Mouse (Mus musculus) forebrain, embryonic 16.5 days (tissue): ENCODE results near the gene Mrpl14. TPM values are rescaled to one million over a fixed set of nuclear protein-coding genes. Genes with fewer than 3 reads are reported as not detected.

Experiments
- ATAC-seq: fragments of 200-750 bp; cut with Nextera tagmentation; 2 replicates; pipeline ENCODE4 v1.8.0; 2017; ENCODE audit warnings: mild to moderate bottlenecking, moderate library complexity
- H3K27ac ChIP-seq: fragments of 300-500 bp; sonication (generic); 2 replicates; pipeline ENCODE4 v1.5.1; 2014; ENCODE audit warnings: low read length, control low read depth
- H3K27me3 ChIP-seq: fragments of 300-500 bp; sonication (generic); replicated peaks from 2 replicates; pipeline ENCODE4 v1.6.1; 2014; ENCODE audit warnings: low read length; ENCODE audit not compliant: control insufficient read depth, insufficient read depth
- H3K36me3 ChIP-seq: fragments of 300-500 bp; sonication (generic); 2 replicates; pipeline ENCODE4 v1.6.1; 2014; ENCODE audit not compliant: control insufficient read depth, insufficient read depth
- H3K4me1 ChIP-seq: fragments of 300-500 bp; sonication (generic); replicated peaks from 2 replicates; pipeline ENCODE4 v1.6.1; 2014; ENCODE audit warnings: low read length; ENCODE audit not compliant: control insufficient read depth, insufficient read depth
- H3K4me2 ChIP-seq: fragments of 300-500 bp; sonication (generic); 2 replicates; pipeline ENCODE4 v1.6.1; 2014; ENCODE audit warnings: mild to moderate bottlenecking, low read length, control low read depth
- H3K4me3 ChIP-seq: fragments of 300-500 bp; sonication (generic); replicated peaks from 2 replicates; pipeline ENCODE4 v1.5.1; 2014; ENCODE audit warnings: mild to moderate bottlenecking, low read length, control low read depth
- H3K9ac ChIP-seq: fragments of 300-500 bp; sonication (generic); replicated peaks from 2 replicates; pipeline ENCODE4 v1.6.1; 2014; ENCODE audit warnings: low read depth, low read length, control low read depth
- H3K9me3 ChIP-seq: fragments of 300-500 bp; sonication (generic); 2 replicates; pipeline ENCODE4 v1.6.1; 2016; ENCODE audit warnings: low read length; ENCODE audit not compliant: control insufficient read depth
- WGBS: fragments of 180-500 bp; shearing (Covaris S2); extraction: QIAGEN DNeasy Blood & Tissue Kit; methylation state at CpG from one replicate; pipeline ENCODE4 v1.1.7; 2014; 5-methylcytosine and 5-hydroxymethylcytosine counted together
- polyA plus RNA-seq: library from polyadenylated mRNA; unstranded; fragments of >200 nt; fragmentation: Nextera tagmentation; extraction: Ambion mirVana; gene quantifications from 2 replicates; pipeline ENCODE4 v1.2.1, GENCODE M21; 2015

The Mrpl14 gene
- polyA plus RNA-seq, 1 experiment from 2014 or later = 112 TPM

DNA sequence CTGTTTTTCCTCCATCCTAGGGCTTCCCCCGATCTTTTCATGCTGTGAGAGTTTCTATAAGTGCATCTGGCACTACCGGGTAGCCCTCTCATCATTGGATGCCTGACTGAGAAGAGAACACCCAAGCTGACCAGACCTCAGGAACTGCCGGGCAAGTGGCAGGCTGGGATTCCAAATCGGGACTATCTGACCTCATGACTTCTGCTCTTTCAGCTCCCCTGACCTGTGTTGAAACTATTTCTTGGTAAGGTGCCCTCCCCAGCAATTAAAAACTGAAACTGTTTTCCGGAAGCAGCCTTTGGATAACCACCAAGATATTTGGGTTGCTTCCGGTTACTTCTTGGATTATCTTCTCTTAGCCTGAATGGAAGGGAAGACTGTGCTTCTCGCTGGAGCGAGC, 22.1 kb downstream of the Mrpl14 start:
- Histone ChIP-seq H3K27me3 (no peaks in the 10 kb centered on the region), H3K36me3 (no peaks in the 10 kb centered on the region), H3K9ac (no peak overlapping the region), H3K4me1 (no peaks in the 10 kb centered on the region), H3K27ac (no peak overlapping the region), H3K4me3 (no peak overlapping the region), H3K4me2 (no peak overlapping the region), H3K9me3 (no peaks in the 10 kb centered on the region)
- no peak for ATAC-seq
- WGBS = 86% methylated on average over 8 of the region's 8 CpGs

DNA sequence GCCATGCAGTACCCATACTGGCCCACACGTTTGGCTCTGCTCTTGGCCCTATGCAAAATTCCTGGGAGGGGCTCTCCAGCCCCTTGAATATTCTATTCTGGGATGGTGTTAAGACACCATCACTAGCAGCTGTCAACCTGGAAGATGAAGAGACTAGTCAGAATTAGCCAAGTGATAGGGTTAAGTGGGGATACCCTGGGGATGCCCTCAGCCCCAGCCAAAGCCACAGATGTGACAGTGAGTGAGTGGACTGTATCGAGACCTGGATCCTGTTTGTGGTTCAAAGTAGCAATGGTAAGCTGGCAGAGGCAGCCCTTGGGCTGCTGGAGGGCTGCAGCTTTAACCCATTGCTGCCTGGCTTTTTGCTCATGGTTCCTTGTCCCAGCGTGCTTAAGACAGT, 23.7 kb downstream of the Mrpl14 start:
- Histone ChIP-seq H3K27me3 (no peaks in the 10 kb centered on the region), H3K36me3 (no peaks in the 10 kb centered on the region), H3K4me3 (no peak overlapping the region), H3K9ac (no peak overlapping the region), H3K9me3 (no peaks in the 10 kb centered on the region), H3K4me2 (no peak overlapping the region), H3K27ac (no peak overlapping the region), H3K4me1 (no peaks in the 10 kb centered on the region)
- 48% methylated on average over 3 of the region's 3 CpGs for WGBS
- no peak for ATAC-seq

DNA sequence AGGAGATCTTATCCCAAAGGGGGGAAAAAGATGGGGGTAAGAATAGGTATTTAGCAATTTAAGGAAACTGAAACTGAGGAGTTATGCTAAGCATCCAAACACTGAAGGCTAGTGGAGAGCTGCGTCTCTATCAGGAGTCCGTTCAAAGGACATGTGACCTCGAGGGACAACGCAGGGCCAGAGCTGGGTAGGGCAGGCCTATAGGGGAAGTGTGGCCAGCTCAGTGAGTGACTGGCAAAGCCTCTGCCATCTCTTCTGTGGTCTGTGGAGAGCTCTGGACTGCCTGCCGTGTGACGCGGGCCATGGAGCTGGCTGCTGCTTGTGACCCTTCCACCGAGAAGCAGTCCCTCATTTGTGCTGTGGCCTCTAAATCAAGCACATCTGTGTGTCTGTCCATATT, 24.3 kb downstream of the Mrpl14 start:
- ATAC-seq = no peak
- H3K4me3 ChIP-seq = no peak overlapping the region
- H3K27ac ChIP-seq = no peak overlapping the region
- H3K36me3 ChIP-seq = no peaks in the 10 kb centered on the region
- H3K4me1 ChIP-seq = no peaks in the 10 kb centered on the region
- H3K9ac ChIP-seq = no peak overlapping the region
- H3K27me3 ChIP-seq = no peaks in the 10 kb centered on the region
- H3K9me3 ChIP-seq = no peaks in the 10 kb centered on the region
- H3K4me2 ChIP-seq = no peak overlapping the region
- WGBS = 85% methylated on average over 8 of the region's 8 CpGs

DNA sequence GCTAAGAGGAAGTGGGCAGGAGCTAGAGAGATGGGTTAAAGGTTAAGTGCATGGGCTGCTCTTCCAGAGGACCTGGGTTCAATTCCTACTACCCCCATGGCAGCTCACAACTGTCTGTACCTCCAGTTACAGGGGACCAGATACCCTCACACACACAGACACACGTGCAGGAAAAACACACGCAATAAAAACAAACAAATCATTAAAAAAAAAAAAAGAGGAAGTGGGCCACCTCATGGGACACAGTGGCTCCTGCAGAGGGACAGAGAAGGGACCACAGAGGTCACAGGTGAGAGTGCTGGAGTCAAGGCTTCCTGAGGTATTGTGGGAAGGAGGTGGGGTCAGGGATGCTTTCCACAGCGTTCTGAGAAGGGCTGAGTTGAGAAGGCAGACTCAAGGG, 25.4 kb downstream of the Mrpl14 start:
- no peak overlapping the region for H3K27ac ChIP-seq
- no peaks in the 10 kb centered on the region for H3K36me3 ChIP-seq
- H3K4me2 ChIP-seq = no peak overlapping the region
- ATAC-seq = no peak
- WGBS = 75% methylated on average over 3 of the region's 3 CpGs
- H3K9me3 ChIP-seq = no peaks in the 10 kb centered on the region
- no peaks in the 10 kb centered on the region for H3K27me3 ChIP-seq
- H3K9ac ChIP-seq = no peak overlapping the region
- no peak overlapping the region for H3K4me3 ChIP-seq
- H3K4me1 ChIP-seq = no peaks in the 10 kb centered on the region

DNA sequence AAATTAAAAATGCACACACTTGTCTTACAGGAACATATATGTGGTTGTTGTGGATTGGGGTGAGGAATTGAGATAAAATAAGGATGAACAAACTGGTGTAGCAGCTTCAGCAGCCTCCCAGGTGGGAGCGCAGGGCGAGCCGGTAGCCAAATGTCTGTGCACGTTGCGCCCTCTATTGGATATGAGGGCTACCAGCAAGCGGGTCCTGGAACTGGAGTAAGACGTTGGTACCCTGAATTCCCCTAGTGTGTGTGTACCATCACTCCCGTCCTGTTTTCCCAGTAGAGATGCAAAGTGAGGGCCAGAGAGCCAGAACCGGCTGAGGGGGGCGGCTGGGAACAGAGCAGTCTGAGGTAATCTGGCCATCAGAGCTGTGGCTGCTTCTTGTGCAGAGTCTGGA, 32.2 kb downstream of the Mrpl14 start:
- no peak overlapping the region for H3K4me3 ChIP-seq
- H3K9me3 ChIP-seq = no peaks in the 10 kb centered on the region
- H3K27ac ChIP-seq = no peak overlapping the region
- H3K36me3 ChIP-seq = no peaks in the 10 kb centered on the region
- H3K4me2 ChIP-seq = no peak overlapping the region
- H3K4me1 ChIP-seq = peaks cover 17% of the 10 kb centered on the region
- no peaks in the 10 kb centered on the region for H3K27me3 ChIP-seq
- ATAC-seq = peak; percentile 55; the same call in 1 of the 2 replicates
- WGBS = 4% methylated on average over 10 of the region's 10 CpGs
- no peak overlapping the region for H3K9ac ChIP-seq

DNA sequence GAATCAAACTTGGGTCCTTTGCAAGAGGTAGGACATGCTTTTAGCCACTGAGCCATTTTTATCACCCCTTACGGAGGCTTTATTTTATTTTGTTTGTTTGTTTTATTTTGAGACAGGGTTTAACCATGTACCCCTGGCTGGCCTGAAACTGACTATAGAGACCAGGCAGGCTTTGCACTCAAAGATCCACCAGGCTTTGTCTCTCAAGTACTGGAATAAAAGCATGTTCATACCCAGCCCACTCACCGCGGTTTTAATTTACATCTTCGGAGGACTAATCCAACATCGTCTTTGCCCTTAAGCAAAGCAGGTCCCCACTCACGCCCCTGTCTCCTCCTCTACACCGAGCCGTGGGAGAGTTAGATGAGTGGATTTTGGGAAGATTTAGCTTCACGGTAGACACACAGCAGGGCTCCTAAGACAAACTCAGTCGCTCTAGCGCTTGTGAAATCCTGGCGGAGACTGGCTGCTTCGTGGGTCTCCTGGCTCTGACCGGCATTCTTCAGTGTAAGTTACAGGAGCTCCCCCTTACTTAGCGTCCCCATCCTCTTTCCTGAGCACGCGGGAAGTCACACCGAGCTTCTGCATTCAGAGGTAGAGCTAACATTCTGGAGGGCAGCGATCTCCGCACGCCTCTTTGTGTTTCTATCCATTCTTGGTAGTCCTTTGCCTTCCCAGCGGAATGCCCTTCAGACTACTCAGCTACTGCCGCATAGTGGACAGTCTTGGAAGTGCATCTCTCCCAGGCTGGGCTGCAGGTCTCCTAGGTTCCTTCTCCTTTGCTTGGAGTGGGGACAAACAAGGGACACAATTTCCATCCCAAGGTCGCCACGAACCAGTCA, 37.8 kb downstream of the Mrpl14 start:
- Histone ChIP-seq H3K27ac (peak overlapping the region; percentile 96), H3K9ac (peak overlapping the region; percentile 89), H3K4me2 (peak overlapping the region; percentile 65), H3K27me3 (no peaks in the 10 kb centered on the region), H3K36me3 (no peaks in the 10 kb centered on the region), H3K4me1 (peaks cover 16% of the 10 kb centered on the region), H3K9me3 (no peaks in the 10 kb centered on the region), H3K4me3 (peak overlapping the region; percentile 68)
- 2% methylated on average over 25 of the region's 25 CpGs for WGBS
- ATAC-seq = peak; percentile 80

DNA sequence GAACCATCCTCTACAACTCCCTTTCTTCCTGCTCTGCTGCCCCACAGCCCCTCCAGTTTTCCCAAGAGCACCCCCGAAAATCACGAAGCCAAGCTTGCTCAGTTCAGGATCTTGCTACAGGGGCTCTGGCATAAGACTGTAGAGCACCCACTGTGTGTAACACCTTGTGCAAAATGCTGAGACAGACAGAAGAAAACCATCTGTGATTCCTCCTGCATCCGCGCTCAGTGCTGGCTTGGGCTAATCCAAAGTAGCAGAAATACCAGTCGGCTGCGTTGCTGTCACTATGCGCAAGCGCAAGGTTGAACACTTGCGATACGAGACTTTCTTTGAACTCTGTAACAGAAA, 38.4 kb downstream of the Mrpl14 start:
- no peaks in the 10 kb centered on the region for H3K9me3 ChIP-seq
- peak overlapping the region; percentile 96; the same call in 1 of the 2 replicates for H3K27ac ChIP-seq
- peak overlapping the region; percentile 89; the same call in 1 of the 2 replicates for H3K9ac ChIP-seq
- peaks cover 16% of the 10 kb centered on the region for H3K4me1 ChIP-seq
- WGBS = 81% methylated on average over 10 of the region's 10 CpGs
- no peak; the same call in 1 of the 2 replicates for ATAC-seq
- H3K4me2 ChIP-seq = no peak overlapping the region; the same call in 1 of the 2 replicates
- no peak overlapping the region for H3K4me3 ChIP-seq
- H3K36me3 ChIP-seq = no peaks in the 10 kb centered on the region
- no peaks in the 10 kb centered on the region for H3K27me3 ChIP-seq

DNA sequence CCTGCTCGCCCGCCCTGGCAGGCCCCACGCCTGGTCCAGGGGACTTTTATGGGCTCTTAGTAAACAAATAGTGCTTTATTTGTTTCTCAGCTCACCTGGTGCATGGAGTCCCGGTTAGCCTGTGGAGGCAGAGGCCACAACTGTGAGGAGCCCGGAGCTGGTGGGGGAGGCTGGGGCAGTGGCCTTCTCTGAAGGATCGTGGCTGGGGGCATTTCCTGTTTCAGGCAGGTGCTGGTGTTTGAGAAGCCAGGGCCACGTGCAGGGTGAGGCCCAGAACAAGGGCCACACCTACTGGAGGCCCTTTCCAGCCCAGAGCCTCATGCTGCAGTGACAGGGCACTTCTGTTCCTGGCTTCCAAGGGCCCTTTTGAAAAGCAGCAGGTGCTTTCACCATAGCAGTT, 40.1 kb downstream of the Mrpl14 start:
- H3K4me2 ChIP-seq = no peak overlapping the region

DNA sequence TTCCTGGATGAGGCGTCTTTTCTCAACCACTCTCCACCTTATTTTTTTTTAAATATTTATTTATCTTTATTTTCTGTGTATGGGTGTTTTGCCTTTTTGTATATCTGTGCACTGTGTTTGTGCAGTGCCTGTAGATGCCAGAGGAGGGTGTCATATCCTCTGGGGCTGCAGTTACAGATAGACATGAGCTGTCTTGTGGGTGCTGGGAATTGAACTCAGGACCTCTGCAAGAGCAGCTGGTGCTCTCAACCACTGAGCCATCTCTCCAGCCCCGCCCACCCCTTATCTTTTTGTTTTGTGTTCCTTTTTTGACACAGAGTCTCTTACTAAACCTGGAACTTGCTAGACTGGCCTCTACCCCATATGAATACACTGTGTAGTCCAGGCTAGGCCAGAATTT, 41.4 kb downstream of the Mrpl14 start:
- Histone ChIP-seq H3K9ac (no peak overlapping the region), H3K36me3 (no peaks in the 10 kb centered on the region), H3K9me3 (no peaks in the 10 kb centered on the region), H3K27me3 (0 out of 2 replicates have a peak, but pooled peaks cover 2% of the 10 kb centered on the region), H3K27ac (no peak overlapping the region), H3K4me1 (peaks cover 9% of the 10 kb centered on the region), H3K4me2 (no peak overlapping the region), H3K4me3 (no peak overlapping the region)
- no peak for ATAC-seq
- 82% methylated on average over 2 of the region's 2 CpGs for WGBS

More for the DNA sequence above, 40.1 kb downstream of the Mrpl14 start:
- Histone ChIP-seq H3K9me3 (no peaks in the 10 kb centered on the region), H3K9ac (no peak overlapping the region), H3K27ac (no peak overlapping the region), H3K36me3 (no peaks in the 10 kb centered on the region), H3K4me3 (no peak overlapping the region), H3K4me1 (peaks cover 16% of the 10 kb centered on the region), H3K27me3 (no peaks in the 10 kb centered on the region)
- ATAC-seq = no peak
- 69% methylated on average over 7 of the region's 7 CpGs for WGBS
